ENCODE assay signal across 8 mouse cellular contexts in the genomic region with DNA sequence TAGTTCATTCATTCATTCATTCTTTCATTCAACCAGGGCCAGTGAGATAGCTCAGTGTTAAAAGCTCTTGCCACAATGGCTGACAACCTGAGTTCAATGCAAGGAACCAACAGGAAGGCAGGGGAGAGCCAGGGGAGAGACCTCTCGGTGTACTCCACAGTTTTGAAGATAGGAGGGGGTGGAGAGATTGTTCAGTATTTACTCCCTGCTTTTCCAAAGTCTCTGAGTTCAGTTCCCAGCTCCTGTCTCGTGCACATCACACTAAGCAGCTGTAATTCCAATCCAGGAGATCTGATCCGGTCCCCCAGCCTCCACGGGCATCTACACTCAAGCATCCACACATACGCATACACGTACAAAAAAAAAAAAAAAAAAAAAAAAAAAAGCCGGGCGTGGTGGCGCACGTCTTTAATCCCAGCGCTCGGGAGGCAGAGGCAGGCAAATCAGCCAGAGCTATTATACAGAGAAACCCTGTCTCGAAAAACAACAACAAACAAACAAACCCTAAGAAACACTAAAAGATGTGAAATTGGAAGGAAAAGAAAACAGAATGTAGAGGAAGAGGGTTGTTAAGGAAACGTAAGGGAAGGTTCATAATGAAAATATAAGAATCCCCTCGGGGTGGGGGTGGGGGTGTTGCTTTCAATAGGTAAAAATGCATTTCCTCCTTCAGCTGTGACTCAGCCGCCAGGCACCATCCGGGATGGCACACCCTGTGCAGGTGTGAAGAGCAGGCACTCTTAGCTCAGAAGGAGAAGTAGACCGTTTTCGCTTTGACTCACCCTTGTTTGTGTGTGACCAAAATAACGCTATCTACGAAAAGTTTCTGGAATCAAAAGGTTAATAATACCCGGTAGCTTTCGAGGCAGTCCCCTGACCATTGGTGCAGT. TPM values are rescaled to one million over a fixed set of nuclear protein-coding genes. Genes with fewer than 3 reads are reported as not detected.
A peak's percentile ranks its signal among the peaks of the same experiment; 100 is the strongest.
DNase-seq lines count a peak whose midpoint lies in the region; ATAC-seq and TF ChIP-seq lines count a peak whose summit lies in the region.

No protein-coding gene starts in this region.

- peak overlapping the region; percentile 65 for H3K4me3 ChIP-seq in gastrocnemius, adult 2 months
- H3K4me3 ChIP-seq in hindbrain, embryonic 16.5 days (ENCODE audit: low read length), result peak overlapping the region; percentile 23

- ATAC-seq in common myeloid progenitor, adult 5-6 weeks (replicated peaks; ENCODE audit: low read depth, poor library complexity, severe bottlenecking), result peak; percentile 20
- ATAC-seq in hindbrain, embryonic 16.5 days, result no peak

- H3K27me3 ChIP-seq in hindbrain, embryonic 16.5 days (replicated peaks; ENCODE audit: control insufficient read depth, insufficient read depth, low read length), result no peaks in the 10 kb centered on the region
- no peaks in the 10 kb centered on the region for H3K27me3 ChIP-seq in splenic B cell, adult 2 months (ENCODE audit: control insufficient read depth, insufficient read depth, low read length, poor library complexity, severe bottlenecking)

- H3K9ac ChIP-seq in hindbrain, embryonic 16.5 days (ENCODE audit: low read depth, low read length), result no peak overlapping the region

- H3K9me3 ChIP-seq in hindbrain, embryonic 16.5 days (ENCODE audit: control insufficient read depth, low read length), result no peaks in the 10 kb centered on the region

- no peak for TF ChIP-seq CTCF in gastrocnemius, adult 2 months (IDR thresholded peaks at IDR 0.05)

- peak overlapping the region; percentile 50 for H3K4me2 ChIP-seq in hindbrain, embryonic 16.5 days (ENCODE audit: low read length)

- no peaks in the 10 kb centered on the region for H3K36me3 ChIP-seq in hindbrain, embryonic 16.5 days (ENCODE audit: control insufficient read depth, insufficient read depth, low read length)
- no peaks in the 10 kb centered on the region for H3K36me3 ChIP-seq in splenic B cell, adult 2 months (ENCODE audit: control insufficient read depth, insufficient read depth, low read length, poor library complexity, severe bottlenecking)

- peak overlapping the region; percentile 49; the same call in 1 of the 2 replicates for H3K27ac ChIP-seq in gastrocnemius, adult 2 months
- no peak overlapping the region for H3K27ac ChIP-seq in hindbrain, embryonic 16.5 days (ENCODE audit: low read depth, low read length)

- intact Hi-C loops in gastrocnemius, adult 2 months (cut with DNase I), result no loop called here

- DNase-seq in gastrocnemius, adult 2 months, result no peak
- DNase-seq in gastrocnemius, postnatal 25 days, result no peak
- peak; percentile 44 for DNase-seq in lung, postnatal 25 days (ENCODE audit: low spot score)
- DNase-seq in splenic B cell, adult 2 months (ENCODE audit: low read depth, low spot score), result peak; percentile 96
- no peak for DNase-seq in ovary, postnatal 14 days (ENCODE audit: low spot score)
- no peak for DNase-seq in layer of hippocampus, adult 11-12 months (ENCODE audit: low spot score)

- no peaks in the 10 kb centered on the region for H3K4me1 ChIP-seq in hindbrain, embryonic 16.5 days (ENCODE audit: control insufficient read depth, insufficient read depth, low read depth, low read length)

- 73% methylated on average over 23 of the region's 23 CpGs for WGBS in hindbrain, embryonic 16.5 days

RNA-seq across cellular contexts. Expression of a gene that starts 13.2 kb away (rescaled TPM):
- 100 to 1,000 TPM in 1 of 2 experiments, 10 to 100 TPM in 1; 76.1 to 121 TPM for total RNA-seq in gastrocnemius, adult 2 months (2021)
- 10 to 100 TPM; 83.4 to 86.2 TPM for total RNA-seq in gastrocnemius, postnatal 25 days (2021)
- total RNA-seq in common myeloid progenitor, adult 5-6 weeks (2017), result 717 and 731 TPM in 2 replicates
- 474 and 502 TPM in 2 replicates for polyA plus RNA-seq in hindbrain, embryonic 16.5 days (2015; fragmentation: Nextera tagmentation; extraction: Ambion mirVana)

Comparison
In these comparisons a context has a peak if more than half of its experiments do, and no peak if none do; other contexts are left out.
1. DNase-seq: peak in lung, postnatal 25 days (single experiment) and splenic B cell, adult 2 months (single experiment); none in gastrocnemius, adult 2 months (single experiment), gastrocnemius, postnatal 25 days (single experiment), ovary, postnatal 14 days (single experiment) and layer of hippocampus, adult 11-12 months (single experiment).